Mouse (Mus musculus) bone marrow, adult 2 months (tissue): ENCODE results near the gene C1rb.
"Not testable (repeated sequence)": the region's sequence is repeated elsewhere in the genome, so short reads cannot be mapped to it uniquely, and the experiment has no call there.

Experiments used
- CTCF ChIP-seq: fragments of 200-500 bp; IDR thresholded peaks from 2 replicates; pipeline ENCODE4 v1.5.1; 2011; ENCODE audit warnings: low read length, control low read depth; ENCODE audit not compliant: control insufficient read depth, insufficient read depth
- POLR2A ChIP-seq: fragments of 200-500 bp; IDR thresholded peaks from 2 replicates; pipeline ENCODE4 v1.6.1; 2011; ENCODE audit warnings: low read depth, mild to moderate bottlenecking, control low read depth, low read length, borderline replicate concordance; ENCODE audit not compliant: control insufficient read depth

GRCm38 (mm10) chr6:124522082-124522481, 48.0 kb upstream of the C1rb start:
- not testable (repeated sequence) for TF ChIP-seq CTCF, POLR2A
